Mouse (Mus musculus): Measurements from ENCODE around the gene Gm4450. TPM values are rescaled to one million over a fixed set of nuclear protein-coding genes. Genes with fewer than 3 reads are reported as not detected.
A peak's percentile ranks its signal among the peaks of the same experiment; 100 is the strongest.

Gene Gm4450
- polyA plus RNA-seq, 1 experiment: not detected

DNA sequence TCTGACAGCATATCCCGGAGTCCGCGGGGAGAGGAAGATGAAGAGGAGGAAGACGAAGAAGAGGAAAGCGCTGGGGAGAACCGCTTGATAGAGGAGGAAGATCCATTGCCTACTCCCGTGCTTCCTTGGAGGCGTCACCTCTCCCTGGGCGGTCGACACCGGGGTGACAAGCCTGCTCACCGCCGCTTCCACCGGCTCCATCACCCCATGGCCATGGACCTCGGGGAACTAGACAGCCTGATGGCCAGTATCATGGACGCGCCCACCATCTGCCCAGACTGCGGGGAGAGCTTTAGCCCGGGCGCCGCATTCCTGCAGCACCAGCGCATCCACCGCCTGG, 29.7 kb downstream of the Gm4450 start:
- no peaks in the 10 kb centered on the region for H3K27me3 ChIP-seq (ENCODE audit: control insufficient read depth, insufficient read depth, low read length)
- H3K4me1 ChIP-seq (ENCODE audit: control insufficient read depth, insufficient read depth, low read length): no peaks in the 10 kb centered on the region
- DNase-seq: peak in 1 of 2 experiments; percentile 93
- H3K4me3 ChIP-seq (replicated peaks; ENCODE audit: insufficient read depth, low read depth, low read length): peak overlapping the region; percentile 64
- 0 out of 2 replicates have a peak overlapping the region, but pooled peaks have one; percentile 13 for H3K27ac ChIP-seq (ENCODE audit: insufficient read depth, low read length)
- 0% methylated on average over 23 of the region's 23 CpGs for WGBS
- no peak for TF ChIP-seq POLR2A (IDR thresholded peaks at IDR 0.05; ENCODE audit: borderline replicate concordance, insufficient read depth, low read length)

DNA sequence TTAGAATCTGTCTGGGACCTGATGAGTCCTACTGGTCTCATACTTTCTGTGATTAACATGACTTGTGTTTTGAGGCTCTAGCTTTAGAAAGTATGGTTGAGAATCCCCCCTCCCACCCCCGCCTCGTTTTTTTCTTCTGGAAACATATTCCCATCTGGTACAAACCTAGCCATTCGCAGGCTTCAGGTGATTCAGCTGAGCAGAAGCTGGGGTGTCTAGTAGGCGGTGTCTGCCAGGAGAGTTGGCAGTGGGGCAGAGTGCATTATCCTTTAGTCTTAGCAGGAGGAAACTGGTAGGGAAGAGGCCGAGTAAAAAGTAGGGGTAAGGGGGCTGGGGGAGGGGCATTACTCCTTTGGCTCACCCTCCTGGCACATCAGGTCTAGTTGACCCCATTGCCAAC, 30.2 kb downstream of the Gm4450 start:
- peak overlapping the region; percentile 64 for H3K4me3 ChIP-seq (replicated peaks; ENCODE audit: insufficient read depth, low read depth, low read length)
- WGBS: 14% methylated on average over 5 of the region's 5 CpGs
- DNase-seq: peak in 1 of 2 experiments; percentile 46

DNA sequence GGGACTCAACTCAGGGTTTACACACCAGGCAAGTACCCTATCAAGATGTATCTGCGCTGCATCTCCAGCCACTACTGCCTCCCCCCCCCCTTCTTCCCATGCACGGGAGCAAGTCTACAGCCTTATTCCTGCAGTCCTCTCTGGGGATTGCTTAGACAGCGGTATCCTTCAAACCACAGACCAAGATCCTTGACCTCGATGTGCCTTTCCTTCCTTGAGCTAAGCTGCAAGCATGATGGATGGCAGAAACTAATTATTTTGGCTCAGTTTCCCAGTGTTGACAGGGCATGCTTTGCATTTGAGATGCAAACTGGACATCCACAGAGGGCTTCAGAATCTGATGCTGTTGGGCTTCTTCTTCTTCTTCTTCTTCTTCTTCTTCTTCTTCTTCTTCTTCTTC, 34.0 kb downstream of the Gm4450 start:
- 94% methylated on average over 4 of the region's 4 CpGs for WGBS
- H3K27ac ChIP-seq (ENCODE audit: insufficient read depth, low read length): no peak overlapping the region
- no peak for TF ChIP-seq CTCF (IDR thresholded peaks at IDR 0.05; ENCODE audit: borderline replicate concordance, insufficient read depth, low read depth, low read length)
- H3K4me3 ChIP-seq (replicated peaks; ENCODE audit: insufficient read depth, low read depth, low read length): no peak overlapping the region
- peaks cover 1% of the 10 kb centered on the region; the same call in 1 of the 2 replicates for H3K4me1 ChIP-seq (ENCODE audit: control insufficient read depth, insufficient read depth, low read length)
- H3K27me3 ChIP-seq (ENCODE audit: control insufficient read depth, insufficient read depth, low read length): no peaks in the 10 kb centered on the region
- DNase-seq: no peak

More for the DNA sequence above, 30.2 kb downstream of the Gm4450 start:
- Histone ChIP-seq H3K27ac (ENCODE audit: insufficient read depth, low read length) (no peak overlapping the region), H3K4me1 (ENCODE audit: control insufficient read depth, insufficient read depth, low read length) (no peaks in the 10 kb centered on the region), H3K27me3 (ENCODE audit: control insufficient read depth, insufficient read depth, low read length) (no peaks in the 10 kb centered on the region)
- no peak for TF ChIP-seq POLR2A (IDR thresholded peaks at IDR 0.05; ENCODE audit: borderline replicate concordance, insufficient read depth, low read length)
- no peak for TF ChIP-seq CTCF (IDR thresholded peaks at IDR 0.05; ENCODE audit: borderline replicate concordance, insufficient read depth, low read depth, low read length)

DNA sequence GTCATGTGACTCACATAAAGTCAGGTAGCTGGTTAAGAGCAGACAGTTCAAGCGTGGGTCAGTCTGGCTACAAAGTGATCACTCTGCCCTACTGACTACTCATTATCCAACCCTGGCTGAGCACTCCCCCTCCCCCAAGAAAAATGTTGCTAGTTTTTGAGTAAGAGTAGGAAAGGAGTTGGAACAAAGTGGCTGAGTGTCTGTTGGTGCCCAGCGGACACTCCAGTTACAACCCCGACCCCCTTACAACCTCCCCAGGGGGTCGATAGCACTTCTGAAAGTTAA, 37.2 kb downstream of the Gm4450 start:
- WGBS: 62% methylated on average over 4 of the region's 4 CpGs
- H3K4me1 ChIP-seq (ENCODE audit: control insufficient read depth, insufficient read depth, low read length): peaks cover 12% of the 10 kb centered on the region
- no peaks in the 10 kb centered on the region for H3K27me3 ChIP-seq (ENCODE audit: control insufficient read depth, insufficient read depth, low read length)
- no peak for TF ChIP-seq POLR2A (IDR thresholded peaks at IDR 0.05; ENCODE audit: borderline replicate concordance, insufficient read depth, low read length)
- TF ChIP-seq CTCF (IDR thresholded peaks at IDR 0.05; ENCODE audit: borderline replicate concordance, insufficient read depth, low read depth, low read length): no peak
- H3K27ac ChIP-seq (ENCODE audit: insufficient read depth, low read length): no peak overlapping the region
- DNase-seq: no peak
- no peak overlapping the region for H3K4me3 ChIP-seq (replicated peaks; ENCODE audit: insufficient read depth, low read depth, low read length)

DNA sequence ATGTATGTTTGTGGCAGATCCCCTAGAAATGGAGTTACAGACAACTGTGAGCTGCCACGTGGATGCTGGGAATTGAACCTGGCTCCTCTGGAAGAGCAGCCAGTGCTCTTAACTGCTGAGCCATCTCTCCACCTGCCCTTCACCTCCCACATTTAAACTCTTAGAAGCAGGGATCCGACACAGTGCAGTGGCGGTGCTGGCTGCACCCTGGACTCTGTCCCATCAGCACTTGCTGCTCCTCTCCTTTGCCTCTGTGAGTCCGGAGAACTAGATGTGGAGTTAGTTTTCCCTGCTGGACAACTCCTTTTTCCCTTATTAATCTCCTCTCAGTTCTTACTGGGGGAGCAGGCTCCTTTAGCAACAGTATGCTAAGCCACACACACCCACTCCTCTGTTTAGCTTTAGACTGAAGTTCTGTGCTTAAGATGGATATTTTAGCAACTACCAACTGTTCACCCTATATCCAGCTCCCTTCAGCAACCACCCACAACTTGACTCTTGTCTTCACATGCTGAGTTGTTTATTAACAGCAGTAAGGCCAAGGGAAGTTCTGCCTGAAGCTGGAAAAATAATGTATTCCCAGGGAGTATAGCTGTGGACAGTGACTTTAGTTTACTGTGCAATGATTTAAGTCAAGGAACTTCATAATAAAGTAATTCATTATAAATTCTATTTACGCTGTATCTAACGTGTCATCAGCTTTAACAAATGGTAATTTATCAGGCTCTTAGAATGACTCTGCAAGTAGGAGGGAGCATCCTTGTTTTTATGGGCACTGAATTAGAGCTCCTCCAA, 37.7 kb downstream of the Gm4450 start:
- no peaks in the 10 kb centered on the region for H3K27me3 ChIP-seq (ENCODE audit: control insufficient read depth, insufficient read depth, low read length)
- peaks cover 12% of the 10 kb centered on the region for H3K4me1 ChIP-seq (ENCODE audit: control insufficient read depth, insufficient read depth, low read length)
- WGBS: 94% methylated on average over 6 of the region's 6 CpGs
- H3K27ac ChIP-seq (ENCODE audit: insufficient read depth, low read length): no peak overlapping the region
- H3K4me3 ChIP-seq (replicated peaks; ENCODE audit: insufficient read depth, low read depth, low read length): no peak overlapping the region
- no peak for DNase-seq
- TF ChIP-seq POLR2A (IDR thresholded peaks at IDR 0.05; ENCODE audit: borderline replicate concordance, insufficient read depth, low read length) (no peak), CTCF (IDR thresholded peaks at IDR 0.05; ENCODE audit: borderline replicate concordance, insufficient read depth, low read depth, low read length) (no peak)

DNA sequence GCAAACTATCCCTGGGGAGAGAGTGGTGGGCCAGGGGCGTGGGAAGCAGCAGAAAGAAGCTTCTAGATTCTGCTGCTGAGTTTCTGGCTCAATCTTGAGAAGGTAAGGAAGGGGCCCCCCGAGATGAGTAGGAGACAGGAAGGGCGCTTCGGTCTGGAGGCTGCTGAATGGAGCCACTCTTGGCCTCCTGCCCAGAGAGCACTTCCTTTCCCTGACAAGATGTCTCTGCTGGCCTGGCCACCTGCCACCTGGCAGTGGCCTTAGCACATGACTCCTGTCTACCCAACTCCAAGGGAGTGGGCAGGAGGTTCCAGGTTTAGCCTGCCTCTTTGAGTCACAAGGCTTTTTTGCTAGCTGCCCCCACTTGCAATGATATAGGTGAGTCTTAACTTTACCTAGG, 39.6 kb downstream of the Gm4450 start:
- no peak for TF ChIP-seq CTCF (IDR thresholded peaks at IDR 0.05; ENCODE audit: borderline replicate concordance, insufficient read depth, low read depth, low read length)
- DNase-seq: peak; percentile 85 to 92
- H3K27me3 ChIP-seq (ENCODE audit: control insufficient read depth, insufficient read depth, low read length): no peaks in the 10 kb centered on the region
- whole genome bisulfite sequencing: 6% methylated on average over 4 of the region's 4 CpGs
- no peak overlapping the region for H3K27ac ChIP-seq (ENCODE audit: insufficient read depth, low read length)
- H3K4me3 ChIP-seq (replicated peaks; ENCODE audit: insufficient read depth, low read depth, low read length): no peak overlapping the region
- peaks cover 12% of the 10 kb centered on the region for H3K4me1 ChIP-seq (ENCODE audit: control insufficient read depth, insufficient read depth, low read length)

DNA sequence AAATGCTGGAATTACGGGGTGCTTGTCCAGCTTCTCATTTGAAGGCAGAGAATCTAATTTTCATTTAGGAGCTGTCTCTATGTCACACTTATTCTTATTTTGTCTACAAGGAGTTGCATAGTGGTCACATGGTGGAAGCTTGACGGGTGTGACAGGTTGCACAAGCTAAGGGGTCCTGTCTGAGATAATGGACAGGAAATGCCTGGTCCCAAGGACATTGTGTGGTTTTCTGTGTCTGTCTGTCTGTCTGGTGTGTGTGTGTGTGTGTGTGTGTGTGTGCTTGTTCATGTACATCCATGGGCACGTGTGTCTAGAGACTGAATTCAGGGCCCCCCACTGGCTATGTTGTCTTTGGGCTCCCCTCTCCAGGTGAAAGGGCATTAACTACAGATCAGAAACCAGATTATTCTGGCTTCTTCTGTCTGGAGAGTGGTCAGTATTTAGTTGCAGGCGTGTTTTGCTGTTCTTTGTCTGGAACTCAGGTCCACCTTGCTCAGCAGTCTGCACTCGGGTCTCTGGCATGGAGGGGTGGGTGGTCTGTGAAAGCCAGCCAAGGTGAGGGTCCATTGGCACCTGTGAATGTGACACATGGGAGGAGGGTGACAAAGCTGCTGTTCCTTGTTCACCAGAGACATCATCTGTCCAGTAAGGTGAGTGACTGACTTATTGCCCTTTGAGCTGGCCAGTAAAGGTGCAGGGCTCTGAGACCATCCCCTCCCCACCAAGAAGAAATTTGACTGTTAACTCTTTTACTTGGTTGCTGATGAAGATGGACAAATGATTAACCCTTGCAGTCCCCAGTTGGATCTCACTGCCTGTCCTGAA, 40.3 kb downstream of the Gm4450 start:
- TF ChIP-seq CTCF (IDR thresholded peaks at IDR 0.05; ENCODE audit: borderline replicate concordance, insufficient read depth, low read depth, low read length): no peak
- no peak for TF ChIP-seq POLR2A (IDR thresholded peaks at IDR 0.05; ENCODE audit: borderline replicate concordance, insufficient read depth, low read length)
- no peaks in the 10 kb centered on the region for H3K27me3 ChIP-seq (ENCODE audit: control insufficient read depth, insufficient read depth, low read length)
- H3K27ac ChIP-seq (ENCODE audit: insufficient read depth, low read length): no peak overlapping the region
- H3K4me1 ChIP-seq (ENCODE audit: control insufficient read depth, insufficient read depth, low read length): peaks cover 12% of the 10 kb centered on the region
- 75% methylated on average over 5 of the region's 5 CpGs for WGBS
- DNase-seq: no peak
- H3K4me3 ChIP-seq (replicated peaks; ENCODE audit: insufficient read depth, low read depth, low read length): no peak overlapping the region

DNA sequence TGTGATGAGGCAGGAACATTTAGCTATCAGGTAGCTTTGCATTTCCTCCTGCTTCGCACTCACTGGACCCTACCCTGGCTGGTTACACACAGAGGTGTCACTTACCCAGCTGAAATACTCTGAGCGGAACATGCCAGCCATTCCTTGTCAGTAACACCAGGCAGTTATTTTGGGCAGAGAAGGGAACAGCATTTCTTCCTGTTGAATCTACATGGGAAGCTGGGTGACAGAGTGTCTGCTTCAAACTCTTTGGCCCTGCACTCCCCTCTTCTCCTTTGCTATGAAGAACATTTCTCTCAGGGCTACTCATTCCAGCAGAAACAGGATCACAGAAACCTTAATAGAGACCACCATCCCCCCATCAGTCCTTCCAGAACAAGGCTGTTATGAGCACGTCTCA, 42.6 kb downstream of the Gm4450 start:
- H3K27me3 ChIP-seq (ENCODE audit: control insufficient read depth, insufficient read depth, low read length): no peaks in the 10 kb centered on the region
- WGBS: 94% methylated on average over 3 of the region's 3 CpGs
- TF ChIP-seq POLR2A (IDR thresholded peaks at IDR 0.05; ENCODE audit: borderline replicate concordance, insufficient read depth, low read length): no peak
- no peak for TF ChIP-seq CTCF (IDR thresholded peaks at IDR 0.05; ENCODE audit: borderline replicate concordance, insufficient read depth, low read depth, low read length)
- H3K4me1 ChIP-seq (ENCODE audit: control insufficient read depth, insufficient read depth, low read length): peaks cover 12% of the 10 kb centered on the region
- no peak overlapping the region for H3K4me3 ChIP-seq (replicated peaks; ENCODE audit: insufficient read depth, low read depth, low read length)
- no peak for DNase-seq
- no peak overlapping the region for H3K27ac ChIP-seq (ENCODE audit: insufficient read depth, low read length)
